Mouse (Mus musculus): ENCODE data around the gene E130218I03Rik. TPM values are rescaled to one million over a fixed set of nuclear protein-coding genes. Genes with fewer than 3 reads are reported as not detected.
A peak's percentile ranks its signal among the peaks of the same experiment; 100 is the strongest.
"Not testable (repeated sequence)": the region's sequence is repeated elsewhere in the genome, so short reads cannot be mapped to it uniquely, and the experiment has no call there.

E130218I03Rik gene
- total RNA-seq, 2 experiments from 2014 or later, result not detected

GRCm38 (mm10) chr4:134251241-134252130 lies 8.0 kb downstream of the E130218I03Rik start:
- DNase-seq, result peak; percentile 42 to 49
- intact Hi-C loops (cut with DNase I), result loop anchor here (2.0 kb wide), 1 partner anchor 17 kb away; no protein-coding TSS in a partner anchor

DNA sequence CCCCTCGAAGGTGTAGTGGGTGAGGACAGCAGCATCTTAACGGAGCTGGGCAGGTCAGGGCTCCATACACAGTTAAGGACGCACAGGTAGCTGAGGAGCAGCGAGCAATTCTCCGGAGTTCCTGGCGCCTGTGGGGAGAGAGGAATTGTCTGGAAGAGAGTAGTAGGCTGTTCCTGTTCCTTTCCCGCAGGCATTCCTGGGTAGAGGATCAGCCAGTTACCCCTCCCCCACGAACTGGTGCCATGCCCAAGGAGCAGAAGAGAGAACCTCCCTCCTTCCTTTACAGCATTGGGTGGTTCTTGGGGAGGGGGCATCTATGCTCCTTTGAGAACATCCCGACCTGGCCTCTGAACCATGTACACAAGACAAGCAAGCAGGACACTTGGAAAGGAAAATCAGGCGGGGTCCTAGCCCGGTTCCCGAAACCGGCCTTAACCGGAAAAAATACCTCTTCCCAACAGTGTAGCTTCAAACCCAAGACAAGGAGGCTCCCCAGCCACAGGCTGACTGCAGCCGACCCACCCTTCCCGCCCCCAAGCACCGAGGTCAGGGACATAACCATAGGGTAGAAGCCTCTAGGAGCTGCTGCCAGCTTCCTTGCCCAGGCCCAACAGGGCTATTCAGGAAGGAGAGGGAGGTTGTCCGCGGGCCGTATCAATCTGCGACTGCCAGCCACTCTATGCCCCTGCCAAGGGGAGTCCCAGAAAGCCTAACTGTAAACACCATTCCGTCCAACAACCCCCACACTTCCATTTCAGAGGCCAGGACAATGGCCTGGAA lies 8.9 kb downstream of the E130218I03Rik start:
- intact Hi-C loops (cut with DNase I), result no loop called here
- peak; percentile 32 to 36 for DNase-seq

- intact Hi-C loops (cut with DNase I), result no loop called here
- DNase-seq, result no peak
Observed at GRCm38 (mm10) chr4:134252911-134253721, 9.7 kb downstream of the E130218I03Rik start.

DNA sequence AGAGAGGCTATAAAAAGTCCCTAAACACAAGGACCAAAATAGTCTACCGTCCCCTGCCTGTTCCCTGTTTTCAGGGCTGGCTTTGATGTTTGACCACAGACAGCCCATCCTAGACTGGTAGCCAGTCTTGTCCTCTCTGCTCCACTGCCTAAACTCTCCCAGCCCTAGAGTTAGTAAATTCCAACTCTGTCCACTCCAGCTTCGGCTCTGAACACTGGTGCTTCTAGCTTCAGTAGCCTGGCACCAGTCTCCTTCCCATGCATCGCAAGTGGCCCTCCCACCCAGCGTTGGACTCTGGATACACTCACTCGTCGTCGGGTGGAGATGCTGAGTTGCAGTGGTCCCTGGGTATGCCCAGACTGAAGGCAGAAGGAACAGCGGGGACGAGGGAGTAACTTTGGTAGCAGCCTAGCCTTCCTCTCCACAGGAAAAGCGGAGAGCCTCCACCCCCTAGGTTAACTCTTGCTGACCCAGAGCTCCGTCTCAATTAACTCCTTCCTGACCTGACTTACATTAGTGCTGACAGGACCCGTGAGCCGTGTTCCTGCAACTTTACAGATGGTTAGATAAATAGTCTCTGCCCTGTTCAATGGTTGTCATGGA lies 10.4 kb downstream of the E130218I03Rik start, which contains the start of gene Grrp1:
Gene Grrp1, minus strand, starts transcription at position 385 of the 603 bp plus-strand sequence.
- intact Hi-C loops (cut with DNase I), result no loop called here
- DNase-seq, result peak; percentile 33 to 44

GRCm38 (mm10) chr4:134254835-134255234 lies 11.4 kb downstream of the E130218I03Rik start:
- intact Hi-C loops (cut with DNase I), result no loop called here

DNA sequence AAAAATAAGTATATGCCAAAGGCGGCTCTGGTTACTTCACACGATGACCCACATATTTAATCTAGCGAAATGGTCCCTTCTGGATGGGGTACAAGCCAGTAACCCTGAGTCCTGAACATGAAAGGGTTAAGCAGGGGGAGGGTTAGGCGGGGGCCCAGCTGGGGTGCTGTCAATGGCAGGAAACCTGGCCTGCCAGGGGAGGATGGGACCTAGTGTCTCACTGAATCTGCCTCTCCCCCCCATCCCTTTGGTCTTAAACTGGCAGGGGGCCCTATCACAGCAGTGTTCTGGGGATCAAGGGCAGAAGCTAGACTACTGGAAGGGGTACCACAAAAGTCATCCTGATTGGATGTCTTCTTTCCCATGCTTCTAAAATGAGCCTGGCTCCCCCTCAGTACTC lies 12.4 kb downstream of the E130218I03Rik start:
- no peak for DNase-seq
- intact Hi-C loops (cut with DNase I), result no loop called here

More at GRCm38 (mm10) chr4:134254835-134255234, 11.4 kb downstream of the E130218I03Rik start:
- no peak for DNase-seq

DNA sequence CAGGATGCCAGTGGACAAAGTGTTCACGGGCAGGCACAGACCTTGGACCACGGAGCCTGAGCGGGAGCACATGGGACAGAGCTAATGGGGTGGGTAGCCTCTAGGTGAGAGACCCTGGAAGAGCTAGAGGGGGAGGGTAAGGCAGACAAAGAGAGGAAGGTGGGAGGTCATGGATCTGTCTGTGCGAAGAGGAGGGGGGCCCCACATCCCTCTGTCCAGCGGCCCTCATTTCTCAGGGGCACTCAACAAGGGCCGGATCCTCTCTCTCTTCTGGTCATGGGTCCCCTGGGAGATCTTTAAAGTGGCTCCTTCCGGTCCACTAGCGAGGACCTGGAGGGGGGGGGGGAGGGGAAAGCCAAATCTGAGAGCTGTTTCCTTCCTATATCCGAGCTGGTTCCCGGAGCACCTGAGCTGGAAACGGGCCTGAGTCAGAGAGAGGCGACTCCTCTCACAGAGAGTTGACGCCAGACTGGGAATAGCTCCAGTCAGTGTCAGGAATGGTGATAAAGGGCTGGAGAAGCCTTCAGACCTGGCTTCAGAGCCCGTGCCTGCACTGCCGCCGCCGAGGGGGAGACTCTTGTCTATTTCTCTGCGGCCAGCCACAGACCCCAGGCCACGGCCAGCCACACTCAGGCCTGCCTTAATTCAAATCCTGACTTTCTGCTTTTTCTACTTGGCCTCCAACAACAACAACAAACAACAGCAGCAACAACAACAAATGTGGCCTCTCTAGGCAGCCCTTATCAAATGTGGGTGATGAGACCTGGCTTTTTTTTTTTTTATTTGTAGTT lies 13.1 kb downstream of the E130218I03Rik start:
- DNase-seq, result peak; percentile 40 to 46
- intact Hi-C loops (cut with DNase I), result no loop called here

GRCm38 (mm10) chr4:134257198-134258009 lies 13.9 kb downstream of the E130218I03Rik start:
- intact Hi-C loops (cut with DNase I), result no loop called here
- no peak for DNase-seq

DNA sequence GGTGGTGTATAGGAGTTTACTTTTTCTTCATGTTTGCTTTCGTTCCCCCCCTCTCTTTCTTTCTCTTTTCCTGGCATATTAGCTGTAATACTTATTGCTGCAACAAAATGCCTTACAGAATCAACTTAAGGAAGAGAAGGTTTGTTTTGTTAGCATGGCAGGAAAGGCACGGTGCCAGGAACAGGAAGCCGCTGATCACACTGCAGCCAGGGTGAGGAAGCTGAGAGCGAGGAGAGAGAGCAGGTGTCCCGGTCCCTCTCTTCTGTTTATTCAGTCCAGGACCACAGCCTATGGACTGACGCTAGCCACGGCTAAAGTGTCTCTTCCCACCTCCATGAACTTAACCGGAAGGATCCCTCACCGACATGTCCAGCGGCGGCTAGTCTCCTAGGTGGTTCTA lies 14.9 kb downstream of the E130218I03Rik start:
- DNase-seq, result no peak
- intact Hi-C loops (cut with DNase I), result no loop called here

DNA sequence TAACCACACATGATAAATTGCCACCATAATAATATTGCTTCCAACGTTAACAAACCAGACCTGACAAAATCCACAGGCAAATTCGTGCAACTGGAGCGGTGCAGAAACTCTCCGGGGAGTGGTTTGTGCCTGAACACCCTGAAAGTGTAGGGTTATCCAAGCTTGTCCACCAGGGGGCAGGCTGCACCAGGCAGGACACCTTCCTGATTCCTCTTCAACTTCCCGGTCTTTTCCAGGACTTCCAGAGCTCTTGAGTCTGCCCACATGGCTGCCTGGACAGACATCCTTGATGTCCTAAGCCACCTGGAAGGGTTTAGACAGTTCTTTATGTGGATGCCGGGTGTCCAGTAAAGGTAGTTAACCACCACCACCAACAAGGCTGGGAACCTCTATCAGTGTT lies 19.7 kb downstream of the E130218I03Rik start:
- peak in 1 of 2 experiments; percentile 69 for DNase-seq
- intact Hi-C loops (cut with DNase I), result loop anchor here (2.0 to 5.0 kb wide), 2 partner anchors 94 to 126 kb away; no protein-coding TSS in a partner anchor

DNA sequence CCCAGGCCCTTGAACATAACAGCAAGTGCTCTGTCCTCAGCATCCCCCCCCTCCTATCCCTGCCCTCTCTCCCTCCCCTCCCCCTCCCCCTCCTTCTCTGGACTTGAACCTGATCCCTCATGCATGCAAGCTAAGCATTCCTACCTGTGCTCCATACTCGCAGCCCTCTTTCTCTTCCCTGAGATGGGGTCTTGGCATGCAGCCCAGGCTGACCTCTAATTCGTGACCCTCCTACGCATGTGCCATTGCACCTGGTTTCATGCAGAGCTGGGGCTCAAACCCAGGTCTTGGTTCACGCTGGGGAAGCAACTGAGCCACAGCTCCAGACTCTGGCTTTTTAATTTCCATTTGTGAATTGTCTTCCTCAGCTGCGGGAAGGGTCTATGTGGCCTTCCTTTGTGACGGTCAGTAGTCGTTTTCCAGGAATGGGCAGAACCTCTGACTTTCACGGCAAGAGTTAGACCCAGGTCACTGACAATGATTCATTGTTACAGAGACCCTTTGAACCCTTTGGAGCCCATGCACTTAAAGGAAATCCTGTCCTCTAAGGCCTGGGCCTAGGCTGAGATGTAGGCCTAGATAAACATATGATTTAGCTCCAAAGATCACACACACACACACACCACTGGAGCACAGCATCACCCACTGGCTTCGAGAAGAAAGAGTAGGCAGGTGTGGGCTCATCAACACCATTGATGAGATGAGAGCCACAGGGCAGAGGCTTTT lies 22.6 kb downstream of the E130218I03Rik start:
- intact Hi-C loops (cut with DNase I), result no loop called here
- DNase-seq, result no peak

DNA sequence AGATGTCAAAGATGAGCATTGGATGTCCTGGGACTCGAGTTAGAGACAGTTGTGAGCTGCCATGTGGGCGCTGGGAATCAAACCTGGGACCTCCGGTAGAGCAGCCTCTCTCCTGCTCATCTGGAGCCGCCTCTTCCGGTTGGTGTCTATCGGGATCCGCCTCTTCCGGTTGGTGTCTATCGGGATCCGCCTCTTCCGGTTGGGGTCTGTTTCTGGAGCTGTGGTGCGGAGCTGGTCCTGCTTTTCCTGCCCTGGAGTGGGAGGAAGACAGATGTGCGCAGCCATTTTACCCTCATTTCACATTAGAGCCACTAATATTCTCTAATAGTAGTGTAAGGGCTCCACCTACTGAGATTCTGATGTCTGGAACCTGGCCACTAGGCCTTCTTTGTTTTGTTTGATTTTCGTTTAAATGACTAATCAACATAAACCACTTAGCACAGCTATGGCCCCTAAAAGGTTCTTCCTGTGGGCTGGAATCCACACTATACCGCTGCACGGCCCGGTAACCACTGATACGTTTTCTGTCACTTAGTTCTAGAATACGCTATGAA lies 24.7 kb downstream of the E130218I03Rik start:
- intact Hi-C loops (cut with DNase I), result loop anchor here (1.0 to 2.0 kb wide), 2 partner anchors 17 to 81 kb away; partner anchors contain the start of gene Cep85
- DNase-seq, result no peak

DNA sequence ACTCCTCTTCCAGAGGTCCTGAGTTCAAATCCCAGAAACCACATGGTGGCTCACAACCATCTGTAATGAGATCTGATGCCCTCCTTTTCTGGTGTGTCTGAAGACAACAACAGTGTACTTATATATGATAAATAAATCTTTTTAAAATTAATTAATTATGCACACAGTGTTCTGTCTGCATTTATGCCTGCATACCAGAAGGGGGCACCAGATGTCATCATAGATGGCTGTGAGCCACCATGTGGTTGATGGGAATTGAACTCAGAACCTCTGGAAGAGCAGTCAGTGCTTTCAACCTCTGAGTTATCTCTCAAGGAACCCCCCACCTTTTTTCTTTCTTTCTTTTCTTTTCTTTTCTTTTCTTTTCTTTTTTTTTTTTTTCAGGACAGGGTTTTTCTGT lies 26.2 kb downstream of the E130218I03Rik start:
- DNase-seq, result not testable (repeated sequence)
- intact Hi-C loops (cut with DNase I), result loop anchor here (2.0 kb wide), 1 partner anchor 19 kb away; no protein-coding TSS in a partner anchor

GRCm38 (mm10) chr4:134271979-134272378 lies 28.5 kb downstream of the E130218I03Rik start:
- no peak for DNase-seq
- intact Hi-C loops (cut with DNase I), result no loop called here

DNA sequence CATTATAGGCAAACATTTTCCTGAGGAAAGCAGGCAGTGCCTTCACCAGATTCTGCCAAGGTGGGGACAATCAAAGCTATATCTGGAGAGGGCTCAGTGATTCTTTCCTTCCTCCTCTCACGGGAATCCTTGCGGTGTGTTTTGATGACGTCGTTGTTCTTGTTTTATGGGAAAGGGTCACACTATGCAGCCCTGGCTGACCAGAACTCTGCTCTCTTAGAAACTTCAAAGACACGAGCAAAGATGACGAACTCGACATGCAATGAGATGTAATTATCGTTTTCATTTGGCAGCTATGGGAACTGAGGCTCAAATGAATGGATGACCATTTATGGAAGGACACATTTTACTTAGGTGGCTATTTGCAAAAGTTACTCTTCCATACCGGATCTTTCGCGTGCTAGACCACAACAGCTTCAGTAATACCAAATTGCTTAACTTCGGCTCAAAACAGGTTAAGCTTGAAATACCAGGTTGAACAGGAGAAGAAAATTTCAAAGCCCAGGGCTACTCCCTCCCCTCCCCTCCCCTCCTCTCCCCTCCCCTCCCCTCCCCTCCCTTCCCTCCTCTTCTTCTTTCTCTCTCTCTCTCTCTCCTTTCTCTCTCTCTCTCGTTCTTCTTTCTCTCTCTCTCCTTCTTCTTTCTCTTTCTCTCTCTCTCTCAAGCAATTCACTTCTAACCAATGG lies 29.4 kb downstream of the E130218I03Rik start:
- no peak for DNase-seq
- intact Hi-C loops (cut with DNase I), result no loop called here
